8 mouse cellular contexts compared by ENCODE assay signal in the genomic region with DNA sequence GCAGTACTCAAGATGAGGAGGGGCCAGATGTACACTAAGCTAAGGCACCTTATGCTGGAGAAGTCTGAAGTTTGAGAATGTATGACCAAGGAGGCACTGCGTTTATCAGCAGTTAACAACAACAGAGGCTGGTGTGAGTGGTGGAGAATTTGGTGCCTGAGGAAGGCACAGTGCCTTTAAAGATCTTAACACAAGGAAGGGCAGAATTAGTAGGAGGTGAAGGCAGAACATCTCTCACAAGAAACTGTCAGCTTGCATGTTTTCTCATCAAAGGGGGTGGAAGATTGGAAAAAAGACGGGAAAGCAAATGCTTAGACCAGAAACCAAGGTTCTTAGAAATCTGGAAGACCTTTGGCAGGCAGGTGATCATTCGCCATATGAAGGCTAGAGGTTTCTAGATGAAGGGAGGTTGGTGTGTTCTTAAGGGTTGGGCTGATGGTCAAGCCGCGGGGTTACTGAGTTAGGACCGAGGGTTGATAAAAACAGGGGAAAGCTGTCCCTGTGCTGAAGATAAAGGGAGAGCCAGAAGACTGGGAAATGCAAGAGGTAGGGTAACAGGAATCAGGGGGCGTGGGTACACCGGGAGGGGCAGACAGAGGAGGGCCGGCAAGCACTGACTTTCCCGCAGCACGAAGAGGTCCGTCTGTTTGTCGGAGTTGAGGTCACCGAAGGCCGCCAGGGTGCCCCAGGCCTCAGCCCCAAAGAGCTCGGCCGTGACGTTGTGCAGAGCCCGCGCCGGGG. TPM values are rescaled to one million over a fixed set of nuclear protein-coding genes. Genes with fewer than 3 reads are reported as not detected.
DNase-seq lines count a peak whose midpoint lies in the region; ATAC-seq and TF ChIP-seq lines count a peak whose summit lies in the region.

No protein-coding gene starts in this region.

- H3K36me3 ChIP-seq in heart, embryonic 16.5 days (ENCODE audit: control insufficient read depth, insufficient read depth), result peaks cover 9% of the 10 kb centered on the region; the same call in 1 of the 2 replicates
- peaks cover 30% of the 10 kb centered on the region for H3K36me3 ChIP-seq in midbrain, embryonic 10.5 days

- peaks cover 9% of the 10 kb centered on the region for H3K4me1 ChIP-seq in lung, adult 2 months (ENCODE audit: control insufficient read depth, insufficient read depth, low read length)
- H3K4me1 ChIP-seq in brown adipose tissue, adult 24 weeks (ENCODE audit: control insufficient read depth, insufficient read depth, insufficient read length, low read length), result peaks cover 8% of the 10 kb centered on the region; the same call in 1 of the 2 replicates
- peaks cover 20% of the 10 kb centered on the region for H3K4me1 ChIP-seq in heart, embryonic 16.5 days (ENCODE audit: control insufficient read depth, insufficient read depth, low read length)
- peaks cover 24% of the 10 kb centered on the region for H3K4me1 ChIP-seq in midbrain, embryonic 10.5 days

- WGBS in lung, adult 2 months, result under 1% methylated on average over 21 of the region's 21 CpGs
- 1% methylated on average over 21 of the region's 21 CpGs for WGBS in heart, embryonic 16.5 days
- 2% methylated on average over 21 of the region's 21 CpGs for WGBS in midbrain, embryonic 10.5 days

- peak overlapping the region; percentile 96 for H3K9ac ChIP-seq in heart, embryonic 16.5 days (ENCODE audit: low read length)

- H3K4me3 ChIP-seq in lung, adult 2 months (replicated peaks; ENCODE audit: extremely low read depth, low read depth, low read length), result peak overlapping the region; percentile 80
- H3K4me3 ChIP-seq in brown adipose tissue, adult 24 weeks (ENCODE audit: insufficient read depth, low read depth, low read length), result peak overlapping the region; percentile 86
- H3K4me3 ChIP-seq in heart, embryonic 16.5 days (ENCODE audit: low read length), result peak overlapping the region; percentile 91
- peak overlapping the region; percentile 88 for H3K4me3 ChIP-seq in midbrain, embryonic 10.5 days

- no peak for TF ChIP-seq CTCF in lung, adult 2 months (IDR thresholded peaks at IDR 0.05; ENCODE audit: insufficient read depth, low read length)

- no peak for TF ChIP-seq POLR2A in lung, adult 2 months (IDR thresholded peaks at IDR 0.05; ENCODE audit: borderline replicate concordance, extremely low read depth, low read depth, low read length)

- no peaks in the 10 kb centered on the region for H3K9me3 ChIP-seq in heart, embryonic 16.5 days (replicated peaks; ENCODE audit: control insufficient read depth, low read length)
- H3K9me3 ChIP-seq in midbrain, embryonic 10.5 days (replicated peaks), result no peaks in the 10 kb centered on the region

- H3K4me2 ChIP-seq in heart, embryonic 16.5 days (ENCODE audit: low read depth, low read length), result peak overlapping the region; percentile 94

- H3K27ac ChIP-seq in brown adipose tissue, adult 24 weeks (replicated peaks; ENCODE audit: low read depth, low read length), result peak overlapping the region; percentile 97
- peak overlapping the region; percentile 98 for H3K27ac ChIP-seq in heart, embryonic 16.5 days (ENCODE audit: low read length)
- peak overlapping the region; percentile 97 for H3K27ac ChIP-seq in midbrain, embryonic 10.5 days (replicated peaks)

- no peaks in the 10 kb centered on the region for H3K27me3 ChIP-seq in heart, embryonic 16.5 days (ENCODE audit: control insufficient read depth, insufficient read depth, low read length)
- H3K27me3 ChIP-seq in midbrain, embryonic 10.5 days (ENCODE audit: low read depth, poor library complexity, severe bottlenecking), result no peaks in the 10 kb centered on the region

- no peak for DNase-seq in lung, adult 2 months
- DNase-seq in lung, postnatal 4 days, result no peak
- no peak for DNase-seq in midbrain, embryonic 10.5 days (ENCODE audit: low spot score)
- DNase-seq in urinary bladder, postnatal 10 days (ENCODE audit: low spot score), result no peak
- DNase-seq in layer of hippocampus, adult 9-10 months (ENCODE audit: low spot score), result no peak
- no peak for DNase-seq in spleen, postnatal 36 days (ENCODE audit: low spot score in 2 of 2)

- peak; percentile 44; the same call in 1 of the 2 replicates for ATAC-seq in heart, embryonic 16.5 days (replicated peaks; ENCODE audit: extremely low read depth, insufficient read depth, low FRiP score)

RNA-seq across cellular contexts. Expression of a gene that starts 0.6 kb away (rescaled TPM):
- 15.5 and 16.1 TPM in 2 replicates for polyA plus RNA-seq in lung, adult 2 months (2012; rRNA removed)
- polyA plus RNA-seq in brown adipose tissue, adult 24 weeks (2012; ENCODE audit: insufficient read depth, insufficient read length, missing spikeins), result 40.4 and 45.0 TPM in 2 replicates
- 64.7 and 68.4 TPM in 2 replicates for polyA plus RNA-seq in heart, embryonic 16.5 days (2015; fragmentation: Nextera tagmentation; extraction: Ambion mirVana)
- 68.0 and 78.7 TPM in 2 replicates for polyA plus RNA-seq in midbrain, embryonic 10.5 days (2016; fragmentation: Nextera tagmentation; extraction: Ambion mirVana)

RNA-seq across cellular contexts. Expression of a gene that starts 0.7 kb away (rescaled TPM):
- polyA plus RNA-seq in lung, adult 2 months (2012; rRNA removed), result 4.4 and 8.6 TPM in 2 replicates
- 57.7 and 64.5 TPM in 2 replicates for polyA plus RNA-seq in brown adipose tissue, adult 24 weeks (2012; ENCODE audit: insufficient read depth, insufficient read length, missing spikeins)
- polyA plus RNA-seq in heart, embryonic 16.5 days (2015; fragmentation: Nextera tagmentation; extraction: Ambion mirVana), result 42.2 and 43.3 TPM in 2 replicates
- 42.0 and 42.9 TPM in 2 replicates for polyA plus RNA-seq in midbrain, embryonic 10.5 days (2016; fragmentation: Nextera tagmentation; extraction: Ambion mirVana)
